Mouse (Mus musculus) gastrocnemius, postnatal 10 days (tissue): ENCODE results near the gene Cabp5. TPM values are rescaled to one million over a fixed set of nuclear protein-coding genes. Genes with fewer than 3 reads are reported as not detected.
"Not testable (repeated sequence)": the region's sequence is repeated elsewhere in the genome, so short reads cannot be mapped to it uniquely, and the experiment has no call there.

Experiments used
- DNase-seq: peaks from one replicate; pipeline ENCODE4 v3.0.0; 2021; ENCODE audit warnings: mixed read lengths
- long read RNA-seq, 2 experiments: library from polyadenylated mRNA; stranded (forward); transcript quantifications; one replicate each; pipeline ENCODE4 v2.0.0; 2021
- total RNA-seq, 2 experiments: library from RNA; stranded (reverse); gene quantifications; 2 replicates each; pipeline ENCODE4 v1.2.3; 2021

Cabp5 gene
- not detected for total RNA-seq
- long read RNA-seq, experiment 1: 0 reads
- long read RNA-seq, experiment 2: 0 reads

DNA sequence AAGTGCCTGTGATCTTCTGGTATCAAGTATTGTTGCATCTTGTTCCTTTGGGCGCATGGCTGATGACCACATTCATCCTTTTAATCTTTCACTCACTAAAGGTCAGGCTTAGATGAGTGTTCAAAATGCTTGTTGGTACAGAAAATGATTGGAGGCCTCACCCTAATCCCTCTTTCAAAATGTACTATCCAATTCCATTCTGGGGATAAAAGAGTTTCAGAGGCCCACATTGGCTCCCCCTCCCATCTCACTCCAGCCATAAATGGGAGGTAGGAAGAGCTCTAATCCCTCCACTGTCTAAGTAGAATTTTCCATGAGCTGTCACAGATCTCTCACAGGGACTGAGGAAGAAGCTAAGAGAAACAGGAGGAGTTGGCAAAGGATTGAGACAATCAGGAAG is at the start of gene Cabp5:
TSS of gene Cabp5 (plus strand) at position 301 of the 400 bp plus-strand sequence.
- DNase-seq: no peak

DNA sequence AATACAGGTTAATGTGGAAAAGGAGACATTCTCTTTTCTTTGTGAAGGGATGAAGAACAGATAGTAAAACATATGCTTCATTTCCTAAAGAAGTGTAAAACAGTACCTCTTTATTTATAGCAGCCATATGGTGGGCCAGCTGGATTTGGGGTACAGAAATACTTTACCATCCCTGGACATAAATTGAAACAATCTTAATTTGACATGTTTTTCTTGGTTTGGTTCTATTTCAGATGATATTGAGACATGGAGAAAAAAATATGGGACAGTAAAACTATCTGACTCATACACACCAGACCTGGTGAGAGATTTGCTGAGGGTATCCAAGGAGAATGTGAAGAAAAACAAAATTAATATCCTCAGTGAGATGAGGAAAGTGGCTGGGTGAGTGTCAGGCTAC is 42.0 kb upstream of the Cabp5 start:
- DNase-seq: no peak

DNA sequence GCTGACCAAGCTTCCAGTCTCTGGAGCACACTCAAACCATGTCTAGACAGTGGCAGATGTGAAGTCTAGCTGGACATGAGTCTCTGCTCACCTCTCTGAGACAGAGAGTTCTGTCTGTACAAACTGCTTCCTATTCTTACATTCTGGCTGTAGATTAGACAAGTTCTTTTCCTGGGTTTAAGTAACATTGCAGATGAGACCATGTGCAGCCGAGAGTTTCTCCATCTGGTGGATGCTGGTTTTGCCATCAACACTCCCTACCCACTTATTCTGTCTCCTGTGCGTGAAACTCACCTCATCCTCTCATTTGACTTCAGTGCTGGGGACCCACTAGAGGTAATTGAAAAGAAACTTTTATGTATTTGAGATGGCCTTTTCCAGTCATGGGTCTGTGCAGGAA is 17.3 kb upstream of the Cabp5 start:
- DNase-seq: no peak

DNA sequence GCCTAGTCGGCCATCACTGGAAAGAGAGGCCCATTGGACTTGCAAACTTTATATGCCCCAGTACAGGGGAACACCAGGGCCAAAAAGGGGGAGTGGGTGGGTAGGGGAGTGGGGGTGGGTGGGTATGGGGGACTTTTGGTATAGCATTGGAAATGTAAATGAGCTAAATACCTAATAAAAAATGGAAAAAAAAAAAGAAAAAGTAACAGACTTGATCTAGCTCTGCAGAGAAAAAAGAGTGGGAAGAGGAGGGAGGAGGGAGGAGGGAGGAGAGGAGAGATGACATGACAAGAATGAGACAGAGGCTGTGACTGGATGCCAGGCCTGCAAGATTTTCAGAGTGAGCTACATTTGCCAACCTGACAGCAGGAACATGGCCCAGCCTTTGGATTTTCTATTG is 52.6 kb downstream of the Cabp5 start, which contains the start of gene Bsph1:
TSS of gene Bsph1 (plus strand) at position 301 of the 400 bp plus-strand sequence.
- DNase-seq: not testable (repeated sequence)

Other genes with a start within 250 kb of the Cabp5 start
- gene Vmn1r88, start 238.6 kb upstream of the Cabp5 start, total RNA-seq: under 1 TPM; 0.07 to 0.11 TPM
- gene Vmn1r89, start 185.1 kb upstream of the Cabp5 start, total RNA-seq: not detected
- gene Lig1, start 120.8 kb upstream of the Cabp5 start, total RNA-seq: 10 to 100 TPM in 1 of 2 experiments, 1 to 10 TPM in 1; 9.6 to 16.5 TPM
- gene Zswim9, start 119.4 kb upstream of the Cabp5 start, total RNA-seq: 1 to 10 TPM; 5.4 to 7.0 TPM
- under 1 TPM in 1 of 2 experiments, not detected in 1; 0.43 TPM for gene Pla2g4c, start 73.5 kb upstream of the Cabp5 start, total RNA-seq
- not detected for gene Bsph1, start 52.7 kb downstream of the Cabp5 start, total RNA-seq
- gene Bsph2, start 172.9 kb downstream of the Cabp5 start, total RNA-seq: not detected
- gene Sult2a5, start 225.8 kb downstream of the Cabp5 start, total RNA-seq: not detected